Mouse (Mus musculus) gastrocnemius, postnatal 14 days (tissue): ENCODE results near the gene Adap2. TPM values are rescaled to one million over a fixed set of nuclear protein-coding genes. Genes with fewer than 3 reads are reported as not detected.
"Not testable (repeated sequence)": the region's sequence is repeated elsewhere in the genome, so short reads cannot be mapped to it uniquely, and the experiment has no call there.

Experiments
- DNase-seq: peaks from one replicate; pipeline ENCODE4 v3.0.0; 2021; ENCODE audit warnings: mixed read lengths
- intact Hi-C: fragments of 180-260 bp; cut with DNase I; formaldehyde crosslinking; loops from one replicate; pipeline ENCODE4 v1.15.1; 2025; ENCODE audit warnings: low total_unique reads
- total RNA-seq, 2 experiments: library from RNA; stranded (reverse); gene quantifications; 2 replicates each; pipeline ENCODE4 v1.2.3; 2021

The Adap2 gene
- total RNA-seq, 2 experiments from 2014 or later: 7.4 to 10.7 TPM

- no peak for DNase-seq
- intact Hi-C loops: no loop called here
Measured at GRCm38 (mm10) chr11:80184531-80185071, 30.7 kb downstream of the Adap2 start.

DNA sequence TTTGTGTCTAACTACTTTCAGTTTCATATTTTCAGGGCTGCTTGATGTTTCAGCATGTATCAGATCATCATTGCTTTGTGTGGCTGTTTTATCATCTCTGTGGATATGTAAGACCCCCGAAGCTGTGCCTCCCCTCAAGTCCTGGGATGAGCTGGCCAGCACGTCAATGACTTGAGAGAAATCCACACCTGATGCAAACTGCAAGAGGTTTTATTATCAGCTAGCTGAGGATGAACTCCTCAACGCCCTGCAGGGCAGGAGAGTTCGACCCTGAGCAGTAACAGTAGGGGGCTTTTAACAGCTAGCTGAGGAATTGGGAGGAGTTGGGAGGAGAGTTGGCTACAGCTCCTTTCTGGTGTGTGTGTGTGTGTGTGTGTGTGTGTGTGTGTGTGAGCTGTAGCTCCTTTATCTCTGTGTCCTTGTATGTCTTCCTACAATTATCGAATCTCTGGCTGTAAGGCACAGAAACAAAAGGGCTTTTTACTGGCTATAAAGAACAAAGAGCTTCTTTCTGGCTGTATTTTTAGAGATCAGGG, 31.6 kb downstream of the Adap2 start:
- DNase-seq, intact Hi-C loops: not testable (repeated sequence)

DNA sequence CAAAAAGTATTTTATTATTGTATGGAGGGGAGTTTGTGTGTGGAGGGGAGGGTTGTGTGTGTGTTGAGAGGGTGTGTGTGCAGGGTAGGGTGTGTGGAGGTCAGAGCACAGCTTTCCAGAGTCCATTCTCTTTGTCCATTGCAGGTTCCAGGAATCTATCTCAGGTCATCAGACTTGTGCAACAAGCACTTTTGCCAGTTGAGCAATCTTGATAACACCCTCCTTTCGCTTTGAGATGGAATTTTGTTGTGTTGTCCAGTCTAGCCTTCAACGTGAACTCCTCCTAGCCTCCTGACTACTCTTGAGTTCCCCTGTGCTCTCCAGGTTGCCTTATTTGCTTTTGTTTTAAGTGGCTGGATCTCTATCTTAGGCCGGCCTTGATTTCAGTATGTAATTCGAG, 36.4 kb downstream of the Adap2 start:
- DNase-seq: no peak
- intact Hi-C loops: no loop called here

DNA sequence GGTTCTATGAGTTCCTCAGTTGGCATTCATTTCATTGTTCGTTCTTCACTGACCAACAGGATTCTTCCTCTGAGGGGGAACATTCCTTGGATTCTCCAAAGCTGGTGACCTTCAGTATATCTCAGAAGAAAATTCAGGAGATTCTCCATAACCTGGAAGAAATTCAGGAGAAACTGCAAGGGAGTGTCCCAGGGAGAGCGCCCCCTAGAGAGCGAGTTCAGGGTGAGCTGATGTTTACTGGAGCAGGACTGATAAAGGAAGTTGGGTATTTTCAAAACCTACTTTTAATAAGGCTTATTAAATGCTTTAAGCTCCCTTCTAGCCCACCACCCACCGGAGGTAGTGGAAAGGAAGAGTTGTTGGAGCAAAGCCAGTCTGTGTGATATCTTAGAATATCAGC, 39.9 kb downstream of the Adap2 start:
- intact Hi-C loops: no loop called here
- no peak for DNase-seq

GRCm38 (mm10) chr11:80196351-80196750, 42.4 kb downstream of the Adap2 start:
- intact Hi-C loops: no loop called here
- no peak for DNase-seq

- intact Hi-C loops: no loop called here
Measured at GRCm38 (mm10) chr11:80199316-80199715, 45.4 kb downstream of the Adap2 start.

DNA sequence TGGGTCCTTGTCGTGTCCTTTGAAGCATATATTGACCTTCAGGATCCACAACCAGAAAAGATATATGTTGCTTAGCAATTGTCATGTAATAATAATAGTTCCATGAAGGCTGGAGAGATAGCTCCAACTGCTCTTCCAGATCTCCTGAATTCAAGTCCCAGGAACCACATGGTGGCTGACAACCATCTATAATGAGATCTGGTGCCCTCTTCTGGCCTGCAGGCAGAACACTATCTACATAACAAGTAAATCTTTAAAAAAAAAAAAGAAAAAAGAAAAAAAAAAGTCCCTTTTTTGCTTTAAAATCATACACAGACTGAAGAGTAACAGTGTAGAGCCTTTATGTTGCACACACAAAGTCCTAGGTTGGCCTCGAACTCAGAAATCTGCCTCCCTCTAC, 45.9 kb downstream of the Adap2 start:
- no peak for DNase-seq
- intact Hi-C loops: no loop called here

More at GRCm38 (mm10) chr11:80199316-80199715, 45.4 kb downstream of the Adap2 start:
- no peak for DNase-seq

DNA sequence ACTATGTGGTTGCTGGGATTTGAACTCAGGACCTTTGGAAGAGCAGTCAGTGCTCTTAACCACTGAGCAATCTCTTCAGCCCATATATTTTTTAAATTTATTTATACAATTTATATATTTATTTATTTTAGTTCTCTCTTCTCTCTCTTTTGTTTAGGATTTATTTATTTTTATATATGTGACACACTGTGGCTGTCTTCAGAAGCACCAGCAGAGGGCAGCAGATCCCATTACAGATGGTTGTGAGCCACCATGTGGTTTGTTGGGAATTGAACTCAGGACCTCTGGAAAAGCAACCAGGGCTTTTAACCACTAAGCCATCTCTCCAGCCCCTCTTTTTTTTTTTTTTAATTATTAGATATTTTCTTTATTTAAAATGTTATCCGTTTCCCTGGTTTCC, 46.4 kb downstream of the Adap2 start:
- intact Hi-C loops: no loop called here
- DNase-seq: no peak

GRCm38 (mm10) chr11:80202296-80202695, 48.4 kb downstream of the Adap2 start:
- intact Hi-C loops: no loop called here
- DNase-seq: no peak

DNA sequence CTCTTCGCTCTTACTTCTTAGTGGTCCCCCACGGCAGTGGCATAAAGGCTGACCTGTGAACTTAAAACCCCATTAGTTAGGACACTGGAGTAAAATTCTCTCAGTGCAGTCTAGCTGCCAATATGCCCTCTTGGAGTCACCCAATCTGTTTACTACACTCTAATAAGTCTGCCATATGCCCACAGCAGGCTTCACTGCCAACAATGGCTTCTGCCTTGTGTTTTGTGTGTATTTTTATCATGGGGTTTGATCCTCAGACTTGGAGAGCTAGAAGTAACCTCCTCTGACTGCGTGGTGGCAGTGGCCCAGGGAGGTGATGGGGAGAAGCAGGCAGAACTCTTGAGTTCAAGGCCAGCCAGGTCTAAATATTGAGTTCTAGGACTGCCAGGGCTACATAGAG, 50.1 kb downstream of the Adap2 start:
- intact Hi-C loops: no loop called here
- no peak for DNase-seq

DNA sequence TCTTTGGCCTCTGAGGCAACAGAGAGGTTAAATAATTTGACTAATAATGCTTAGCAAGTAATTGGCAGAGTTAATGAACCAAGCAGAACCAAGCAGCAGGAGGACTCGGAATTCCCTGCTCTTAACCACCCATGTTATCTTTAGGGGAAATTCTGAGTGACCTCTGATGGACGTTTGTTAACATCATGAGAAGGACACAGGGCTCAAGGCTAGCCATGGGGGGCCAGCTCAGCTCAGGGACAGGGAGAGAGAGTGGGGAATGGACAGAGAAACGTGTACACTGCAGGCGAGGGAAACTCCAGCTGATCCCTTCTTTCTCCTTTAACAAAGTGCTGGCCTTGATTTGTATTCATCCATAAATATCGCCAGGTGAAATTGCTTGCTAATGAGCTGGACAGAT, 51.0 kb downstream of the Adap2 start:
- no peak for DNase-seq
- intact Hi-C loops: no loop called here

DNA sequence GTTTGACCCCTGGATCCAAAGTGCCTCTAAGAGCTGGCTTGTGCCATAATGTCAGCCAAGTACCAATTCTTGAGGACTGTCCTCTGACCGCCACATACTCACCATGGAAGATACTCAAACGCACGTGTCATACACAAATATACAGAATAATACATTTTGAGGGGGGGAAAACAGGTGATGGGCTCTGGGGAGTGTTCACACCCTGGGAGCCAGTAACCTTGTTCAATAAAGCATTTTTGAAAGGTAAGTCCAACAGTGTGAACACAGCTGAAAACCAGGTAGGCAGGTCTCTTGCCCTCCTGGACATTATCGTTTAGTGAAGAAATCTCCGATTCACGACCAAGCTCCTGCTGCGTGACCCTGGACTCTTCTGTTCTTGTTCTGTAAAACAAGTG, 54.6 kb downstream of the Adap2 start:
- intact Hi-C loops: no loop called here
- DNase-seq: no peak

DNA sequence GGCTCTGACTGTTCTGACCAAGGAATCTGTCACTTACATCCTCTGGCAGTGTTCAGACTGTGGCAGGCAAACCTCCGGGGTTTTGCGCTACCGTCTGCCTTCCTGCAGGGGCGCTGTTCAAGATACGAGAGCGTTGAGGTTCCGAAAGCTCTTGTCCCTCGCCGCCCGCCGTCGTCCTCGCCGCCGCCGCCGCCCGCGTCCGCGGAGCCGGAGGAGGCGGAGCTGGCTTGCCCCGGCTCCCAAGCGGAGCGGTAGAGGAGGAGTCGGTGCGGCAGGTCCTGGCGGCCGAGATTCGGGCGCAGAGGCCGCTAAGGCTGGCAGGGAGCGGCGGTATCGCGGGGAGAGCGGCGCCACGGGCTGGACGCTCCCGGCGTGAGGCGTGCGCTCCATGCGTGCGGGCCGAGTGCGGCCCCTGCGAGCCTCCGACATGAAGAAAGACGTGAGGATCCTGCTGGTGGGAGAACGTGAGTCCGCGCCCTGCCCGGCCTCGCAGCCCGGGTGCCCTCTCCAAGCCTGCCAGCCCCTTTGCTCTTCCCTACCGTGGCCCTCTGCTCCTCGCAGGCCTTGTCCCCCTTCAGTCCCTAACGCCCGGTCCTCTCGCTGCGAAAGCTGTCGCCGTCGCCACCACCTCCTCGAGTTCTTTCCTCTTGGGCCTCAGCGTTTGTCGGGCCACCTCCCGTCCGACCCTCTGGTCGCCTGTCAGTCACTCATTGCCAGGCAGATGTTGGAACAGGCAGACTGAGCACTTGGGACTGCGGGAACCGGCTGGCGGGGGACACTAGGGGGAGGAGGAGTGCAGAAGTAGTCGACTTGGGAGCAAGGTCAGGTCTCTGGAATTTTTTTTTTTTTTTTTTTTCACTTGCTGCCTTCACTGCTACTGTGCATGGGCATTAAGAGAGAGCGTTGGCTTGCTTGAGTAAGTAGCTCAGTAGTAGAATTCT, 55.2 kb downstream of the Adap2 start, which contains the start of gene Rhot1:
Rhot1 (plus strand) TSS at position 160 of the 941 bp plus-strand sequence.
- intact Hi-C loops: no loop called here

GRCm38 (mm10) chr11:80210321-80210720, 56.4 kb downstream of the Adap2 start:
- no peak for DNase-seq
- intact Hi-C loops: no loop called here

More for the DNA sequence above, 55.2 kb downstream of the Adap2 start, which contains the start of gene Rhot1:
- peak; percentile 97 for DNase-seq

DNA sequence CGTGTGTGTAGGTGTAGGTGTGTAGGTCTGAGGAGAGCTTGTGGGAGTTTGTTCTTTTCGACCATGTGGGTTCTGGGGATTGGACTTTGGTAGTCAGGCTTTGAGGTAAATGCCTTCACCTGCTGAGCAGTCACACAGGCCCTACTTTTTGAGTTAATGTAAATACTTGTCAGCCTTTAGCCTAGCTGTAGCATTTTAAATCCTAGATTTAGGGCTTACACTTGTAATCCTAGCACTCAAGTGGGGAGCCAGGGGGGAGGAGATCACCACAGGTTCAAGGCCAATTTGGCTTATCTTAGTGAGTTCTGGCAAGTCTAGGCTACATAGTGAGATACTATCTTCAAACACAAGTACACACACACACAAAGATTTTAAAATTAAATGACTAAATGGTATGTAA, 58.4 kb downstream of the Adap2 start:
- DNase-seq: no peak
- intact Hi-C loops: no loop called here

DNA sequence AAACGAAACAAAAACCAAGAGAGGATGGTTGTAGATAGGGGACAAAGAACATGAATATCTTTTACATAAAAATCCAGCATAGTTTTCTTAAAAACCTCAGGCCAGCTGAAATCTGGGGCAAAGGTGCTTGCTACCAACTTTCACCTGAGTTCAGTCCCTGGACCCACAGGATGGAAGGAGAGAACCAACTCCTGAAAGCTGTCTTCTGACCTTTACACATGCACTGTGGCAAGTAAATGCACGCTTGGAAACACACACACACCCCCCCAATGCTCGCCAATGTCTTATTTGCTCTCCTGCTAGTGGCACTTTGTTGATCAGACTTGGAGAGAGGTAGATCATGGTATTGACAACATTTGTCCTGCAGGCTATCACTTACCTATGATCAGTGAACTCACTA, 61.4 kb downstream of the Adap2 start:
- DNase-seq: no peak
- intact Hi-C loops: no loop called here

DNA sequence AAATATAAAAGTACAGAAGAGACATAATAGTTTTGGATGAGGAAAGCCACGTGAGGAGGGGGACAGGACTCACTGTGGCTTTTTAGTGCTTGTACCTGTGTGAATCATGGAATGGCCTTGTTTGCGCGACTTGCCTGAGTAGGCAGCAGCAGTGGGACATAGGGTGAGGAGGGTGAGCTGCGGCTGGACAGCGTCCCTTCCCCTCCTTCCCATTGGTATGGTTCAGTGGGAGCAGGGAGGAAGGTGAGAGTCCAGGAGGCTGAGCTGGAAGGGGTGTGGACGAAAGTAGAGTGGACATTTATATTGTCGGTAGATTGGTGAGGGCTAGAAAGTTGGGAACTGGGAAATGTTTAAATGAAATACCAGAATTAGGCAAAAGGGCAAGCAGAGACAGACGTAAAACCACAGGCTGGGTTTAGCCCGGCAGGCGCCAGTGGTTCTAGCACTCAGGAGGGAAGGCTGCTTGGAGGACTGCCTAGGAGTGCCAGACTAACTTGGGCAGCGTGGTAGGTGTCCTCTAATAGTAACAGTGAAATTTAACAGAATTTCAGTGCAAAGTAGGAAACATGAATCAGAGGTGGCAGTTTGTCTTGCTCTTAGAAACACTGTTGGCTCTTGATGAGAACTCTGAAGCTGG, 64.9 kb downstream of the Adap2 start:
- intact Hi-C loops: no loop called here
- no peak for DNase-seq
